Mouse (Mus musculus): ENCODE data around the gene Tinf2. TPM values are rescaled to one million over a fixed set of nuclear protein-coding genes. Genes with fewer than 3 reads are reported as not detected.

Gene Tinf2
- polyA plus RNA-seq, 1 experiment from 2014 or later: 45.5 TPM

GRCm38 (mm10) chr14:55640816-55641215, 40.8 kb downstream of the Tinf2 start:
- H3K9me3 ChIP-seq (ENCODE audit: control insufficient read depth, low read depth, low read length): no peaks in the 10 kb centered on the region
- ATAC-seq (ENCODE audit: insufficient number of reproducible peaks, insufficient read depth, low FRiP score, low read depth): no peak
- peaks cover 10% of the 10 kb centered on the region; the same call in 1 of the 2 replicates for H3K4me1 ChIP-seq (ENCODE audit: control insufficient read depth, insufficient read depth, low read length)
- H3K27me3 ChIP-seq (ENCODE audit: control insufficient read depth, insufficient read depth, low read length): no peaks in the 10 kb centered on the region
- H3K36me3 ChIP-seq (ENCODE audit: control insufficient read depth, insufficient read depth, low read length): peaks cover 50% of the 10 kb centered on the region
- no peak overlapping the region for H3K4me3 ChIP-seq (ENCODE audit: low read depth, low read length)
- no peak overlapping the region for H3K27ac ChIP-seq (ENCODE audit: low read length)
- 95% methylated on average over 14 of the region's 14 CpGs for WGBS
- no peak overlapping the region for H3K4me2 ChIP-seq (replicated peaks; ENCODE audit: low read depth, low read length)
- no peak overlapping the region for H3K9ac ChIP-seq (replicated peaks; ENCODE audit: low read depth, low read length)

GRCm38 (mm10) chr14:55637795-55638194, 43.8 kb downstream of the Tinf2 start, which contains the start of gene Gm49378:
Gm49378 (minus strand) TSS chr14:55637895.
- Histone ChIP-seq H3K4me1 (ENCODE audit: control insufficient read depth, insufficient read depth, low read length) (peaks cover 9% of the 10 kb centered on the region; the same call in 1 of the 2 replicates), H3K27ac (ENCODE audit: low read length) (no peak within 1 kb of the TSS), H3K27me3 (ENCODE audit: control insufficient read depth, insufficient read depth, low read length) (no peaks in the 10 kb centered on the region), H3K4me2 (replicated peaks; ENCODE audit: low read depth, low read length) (no peak within 1 kb of the TSS), H3K9ac (replicated peaks; ENCODE audit: low read depth, low read length) (no peak within 1 kb of the TSS), H3K36me3 (ENCODE audit: control insufficient read depth, insufficient read depth, low read length) (peaks cover 63% of the 10 kb centered on the region), H3K4me3 (ENCODE audit: low read depth, low read length) (no peak within 1 kb of the TSS), H3K9me3 (ENCODE audit: control insufficient read depth, low read depth, low read length) (no peaks in the 10 kb centered on the region)
- 94% methylated on average over 9 of the region's 9 CpGs for WGBS
- no peak for ATAC-seq (ENCODE audit: insufficient number of reproducible peaks, insufficient read depth, low FRiP score, low read depth)

GRCm38 (mm10) chr14:55635523-55636007, 46.1 kb downstream of the Tinf2 start, which contains the start of gene Ipo4:
Ipo4 (minus strand) TSS chr14:55635957.
- H3K4me3 ChIP-seq (ENCODE audit: low read depth, low read length): peak within 1 kb of the TSS; percentile 58
- ATAC-seq (ENCODE audit: insufficient number of reproducible peaks, insufficient read depth, low FRiP score, low read depth): peak; percentile 82
- peak within 1 kb of the TSS; percentile 90 for H3K4me2 ChIP-seq (replicated peaks; ENCODE audit: low read depth, low read length)
- H3K27ac ChIP-seq (ENCODE audit: low read length): peak within 1 kb of the TSS; percentile 35; the same call in 1 of the 2 replicates
- no peaks in the 10 kb centered on the region for H3K9me3 ChIP-seq (ENCODE audit: control insufficient read depth, low read depth, low read length)
- H3K36me3 ChIP-seq (ENCODE audit: control insufficient read depth, insufficient read depth, low read length): peaks cover 76% of the 10 kb centered on the region
- H3K27me3 ChIP-seq (ENCODE audit: control insufficient read depth, insufficient read depth, low read length): no peaks in the 10 kb centered on the region
- H3K4me1 ChIP-seq (ENCODE audit: control insufficient read depth, insufficient read depth, low read length): peaks cover 5% of the 10 kb centered on the region; the same call in 1 of the 2 replicates
- WGBS: 2% methylated on average over 33 of the region's 33 CpGs
- peak within 1 kb of the TSS; percentile 39 for H3K9ac ChIP-seq (replicated peaks; ENCODE audit: low read depth, low read length)

- Histone ChIP-seq H3K4me2 (replicated peaks; ENCODE audit: low read depth, low read length) (peak overlapping the region; percentile 90), H3K36me3 (ENCODE audit: control insufficient read depth, insufficient read depth, low read length) (peaks cover 76% of the 10 kb centered on the region), H3K4me1 (ENCODE audit: control insufficient read depth, insufficient read depth, low read length) (peaks cover 5% of the 10 kb centered on the region; the same call in 1 of the 2 replicates), H3K9ac (replicated peaks; ENCODE audit: low read depth, low read length) (peak overlapping the region; percentile 39), H3K4me3 (ENCODE audit: low read depth, low read length) (peak overlapping the region; percentile 58), H3K27me3 (ENCODE audit: control insufficient read depth, insufficient read depth, low read length) (no peaks in the 10 kb centered on the region), H3K9me3 (ENCODE audit: control insufficient read depth, low read depth, low read length) (no peaks in the 10 kb centered on the region), H3K27ac (ENCODE audit: low read length) (peak overlapping the region; percentile 35; the same call in 1 of the 2 replicates)
- 3% methylated on average over 23 of the region's 23 CpGs for WGBS
- peak; percentile 53; the same call in 1 of the 2 replicates for ATAC-seq (ENCODE audit: insufficient number of reproducible peaks, insufficient read depth, low FRiP score, low read depth)
Measured at GRCm38 (mm10) chr14:55634874-55635522, 46.6 kb downstream of the Tinf2 start.

GRCm38 (mm10) chr14:55629312-55629711, 52.3 kb downstream of the Tinf2 start:
- ATAC-seq (ENCODE audit: insufficient number of reproducible peaks, insufficient read depth, low FRiP score, low read depth): no peak
- Histone ChIP-seq H3K27me3 (ENCODE audit: control insufficient read depth, insufficient read depth, low read length) (no peaks in the 10 kb centered on the region), H3K36me3 (ENCODE audit: control insufficient read depth, insufficient read depth, low read length) (peaks cover 80% of the 10 kb centered on the region), H3K4me3 (ENCODE audit: low read depth, low read length) (no peak overlapping the region), H3K27ac (ENCODE audit: low read length) (no peak overlapping the region), H3K9ac (replicated peaks; ENCODE audit: low read depth, low read length) (no peak overlapping the region), H3K4me1 (ENCODE audit: control insufficient read depth, insufficient read depth, low read length) (no peaks in the 10 kb centered on the region), H3K9me3 (ENCODE audit: control insufficient read depth, low read depth, low read length) (no peaks in the 10 kb centered on the region), H3K4me2 (replicated peaks; ENCODE audit: low read depth, low read length) (no peak overlapping the region)
- WGBS: 57% methylated on average over 5 of the region's 5 CpGs

- ATAC-seq (ENCODE audit: insufficient number of reproducible peaks, insufficient read depth, low FRiP score, low read depth): no peak
- Histone ChIP-seq H3K27ac (ENCODE audit: low read length) (no peak overlapping the region), H3K27me3 (ENCODE audit: control insufficient read depth, insufficient read depth, low read length) (no peaks in the 10 kb centered on the region), H3K4me2 (replicated peaks; ENCODE audit: low read depth, low read length) (no peak overlapping the region), H3K4me1 (ENCODE audit: control insufficient read depth, insufficient read depth, low read length) (no peaks in the 10 kb centered on the region), H3K9ac (replicated peaks; ENCODE audit: low read depth, low read length) (no peak overlapping the region), H3K9me3 (ENCODE audit: control insufficient read depth, low read depth, low read length) (no peaks in the 10 kb centered on the region), H3K36me3 (ENCODE audit: control insufficient read depth, insufficient read depth, low read length) (peaks cover 71% of the 10 kb centered on the region), H3K4me3 (ENCODE audit: low read depth, low read length) (no peak overlapping the region)
- WGBS: 88% methylated on average over 27 of the region's 27 CpGs
Measured at GRCm38 (mm10) chr14:55628077-55628827, 53.4 kb downstream of the Tinf2 start.

Other genes with a start within 250 kb of the Tinf2 start
- 49.7 and 62.4 TPM in 2 replicates for gene Dhrs4, start 203.1 kb downstream of the Tinf2 start, polyA plus RNA-seq (2014; fragmentation: Nextera tagmentation; extraction: Ambion mirVana)
- gene Carmil3, start 191.2 kb downstream of the Tinf2 start, polyA plus RNA-seq (2014; fragmentation: Nextera tagmentation; extraction: Ambion mirVana): 3.9 and 4.4 TPM in 2 replicates
- 0.19 and 0.24 TPM in 2 replicates for gene Cpne6, start 171.4 kb downstream of the Tinf2 start, polyA plus RNA-seq (2014; fragmentation: Nextera tagmentation; extraction: Ambion mirVana)
- gene Nrl, start 156.8 kb downstream of the Tinf2 start, polyA plus RNA-seq (2014; fragmentation: Nextera tagmentation; extraction: Ambion mirVana): not detected in 2 replicates
- gene Pck2, start 141.6 kb downstream of the Tinf2 start, polyA plus RNA-seq (2014; fragmentation: Nextera tagmentation; extraction: Ambion mirVana): 43.4 and 44.0 TPM in 2 replicates
- gene Dcaf11, start 121.8 kb downstream of the Tinf2 start, polyA plus RNA-seq (2014; fragmentation: Nextera tagmentation; extraction: Ambion mirVana): 67.6 and 69.6 TPM in 2 replicates
- gene A730061H03Rik, start 121.4 kb downstream of the Tinf2 start, polyA plus RNA-seq (2014; fragmentation: Nextera tagmentation; extraction: Ambion mirVana): 0.91 and 1.2 TPM in 2 replicates
- gene Fitm1, start 106.2 kb downstream of the Tinf2 start, polyA plus RNA-seq (2014; fragmentation: Nextera tagmentation; extraction: Ambion mirVana): 0.61 TPM in 1 of 2 replicates, not detected in the other
- gene Psme1, start 103.7 kb downstream of the Tinf2 start, polyA plus RNA-seq (2014; fragmentation: Nextera tagmentation; extraction: Ambion mirVana): 161 and 170 TPM in 2 replicates
- gene Emc9, start 96.5 kb downstream of the Tinf2 start, polyA plus RNA-seq (2014; fragmentation: Nextera tagmentation; extraction: Ambion mirVana): 5.9 and 7.1 TPM in 2 replicates
- gene Psme2, start 90.7 kb downstream of the Tinf2 start, polyA plus RNA-seq (2014; fragmentation: Nextera tagmentation; extraction: Ambion mirVana): 296 and 307 TPM in 2 replicates
- 13.2 and 15.1 TPM in 2 replicates for gene Rnf31, start 90.1 kb downstream of the Tinf2 start, polyA plus RNA-seq (2014; fragmentation: Nextera tagmentation; extraction: Ambion mirVana)
- 7.4 and 8.1 TPM in 2 replicates for gene Irf9, start 78.2 kb downstream of the Tinf2 start, polyA plus RNA-seq (2014; fragmentation: Nextera tagmentation; extraction: Ambion mirVana)
- 7.1 and 10.9 TPM in 2 replicates for gene Rec8, start 63.8 kb downstream of the Tinf2 start, polyA plus RNA-seq (2014; fragmentation: Nextera tagmentation; extraction: Ambion mirVana)
- gene Ipo4, start 45.9 kb downstream of the Tinf2 start, polyA plus RNA-seq (2014; fragmentation: Nextera tagmentation; extraction: Ambion mirVana): 93.6 and 105 TPM in 2 replicates
- 3.7 and 3.9 TPM in 2 replicates for gene Gm49378, start 43.9 kb downstream of the Tinf2 start, polyA plus RNA-seq (2014; fragmentation: Nextera tagmentation; extraction: Ambion mirVana)
- 109 and 112 TPM in 2 replicates for gene Tm9sf1, start 38.0 kb downstream of the Tinf2 start, polyA plus RNA-seq (2014; fragmentation: Nextera tagmentation; extraction: Ambion mirVana)
- gene Tssk4, start 31.6 kb downstream of the Tinf2 start, polyA plus RNA-seq (2014; fragmentation: Nextera tagmentation; extraction: Ambion mirVana): 0.59 and 1.6 TPM in 2 replicates
- gene Mdp1, start 21.3 kb downstream of the Tinf2 start, polyA plus RNA-seq (2014; fragmentation: Nextera tagmentation; extraction: Ambion mirVana): 54.8 and 55.8 TPM in 2 replicates
- 56.8 and 63.6 TPM in 2 replicates for gene Gmpr2, start 9.9 kb downstream of the Tinf2 start, polyA plus RNA-seq (2014; fragmentation: Nextera tagmentation; extraction: Ambion mirVana)
- 535 and 580 TPM in 2 replicates for gene Nedd8, start 9.7 kb downstream of the Tinf2 start, polyA plus RNA-seq (2014; fragmentation: Nextera tagmentation; extraction: Ambion mirVana)
- 19.5 and 21.3 TPM in 2 replicates for gene Tgm1, start 32.1 kb upstream of the Tinf2 start, polyA plus RNA-seq (2014; fragmentation: Nextera tagmentation; extraction: Ambion mirVana)
- 30.0 and 31.0 TPM in 2 replicates for gene Rabggta, start 40.4 kb upstream of the Tinf2 start, polyA plus RNA-seq (2014; fragmentation: Nextera tagmentation; extraction: Ambion mirVana)
- gene Dhrs1, start 63.9 kb upstream of the Tinf2 start, polyA plus RNA-seq (2014; fragmentation: Nextera tagmentation; extraction: Ambion mirVana): 83.0 and 99.4 TPM in 2 replicates
- 36.6 and 38.8 TPM in 2 replicates for gene Nop9, start 63.9 kb upstream of the Tinf2 start, polyA plus RNA-seq (2014; fragmentation: Nextera tagmentation; extraction: Ambion mirVana)
- gene Cideb, start 76.6 kb upstream of the Tinf2 start, polyA plus RNA-seq (2014; fragmentation: Nextera tagmentation; extraction: Ambion mirVana): 2.3 and 2.6 TPM in 2 replicates
- gene Ltb4r2, start 79.6 kb upstream of the Tinf2 start, polyA plus RNA-seq (2014; fragmentation: Nextera tagmentation; extraction: Ambion mirVana): 0.13 and 0.52 TPM in 2 replicates
- gene Ltb4r1, start 84.1 kb upstream of the Tinf2 start, polyA plus RNA-seq (2014; fragmentation: Nextera tagmentation; extraction: Ambion mirVana): 0.42 and 0.88 TPM in 2 replicates
- 4.3 and 5.8 TPM in 2 replicates for gene Adcy4, start 102.3 kb upstream of the Tinf2 start, polyA plus RNA-seq (2014; fragmentation: Nextera tagmentation; extraction: Ambion mirVana)
- 25.3 and 32.3 TPM in 2 replicates for gene Ripk3, start 107.0 kb upstream of the Tinf2 start, polyA plus RNA-seq (2014; fragmentation: Nextera tagmentation; extraction: Ambion mirVana)
- gene Nfatc4, start 141.3 kb upstream of the Tinf2 start, polyA plus RNA-seq (2014; fragmentation: Nextera tagmentation; extraction: Ambion mirVana): 54.9 and 56.6 TPM in 2 replicates
- 14.2 and 17.2 TPM in 2 replicates for gene Nynrin, start 172.2 kb upstream of the Tinf2 start, polyA plus RNA-seq (2014; fragmentation: Nextera tagmentation; extraction: Ambion mirVana)
- gene Cbln3, start 202.6 kb upstream of the Tinf2 start, polyA plus RNA-seq (2014; fragmentation: Nextera tagmentation; extraction: Ambion mirVana): 0.36 and 0.45 TPM in 2 replicates
- gene Khnyn, start 203.1 kb upstream of the Tinf2 start, polyA plus RNA-seq (2014; fragmentation: Nextera tagmentation; extraction: Ambion mirVana): 10.4 TPM in 2 replicates
- gene Sdr39u1, start 218.5 kb upstream of the Tinf2 start, polyA plus RNA-seq (2014; fragmentation: Nextera tagmentation; extraction: Ambion mirVana): 64.4 and 71.5 TPM in 2 replicates

All from stomach, embryonic 14.5 days (tissue).